Mouse (Mus musculus): Measurements from ENCODE around the gene Kcp. TPM values are rescaled to one million over a fixed set of nuclear protein-coding genes. Genes with fewer than 3 reads are reported as not detected.

Gene Kcp
- not detected for total RNA-seq (2023)

DNA sequence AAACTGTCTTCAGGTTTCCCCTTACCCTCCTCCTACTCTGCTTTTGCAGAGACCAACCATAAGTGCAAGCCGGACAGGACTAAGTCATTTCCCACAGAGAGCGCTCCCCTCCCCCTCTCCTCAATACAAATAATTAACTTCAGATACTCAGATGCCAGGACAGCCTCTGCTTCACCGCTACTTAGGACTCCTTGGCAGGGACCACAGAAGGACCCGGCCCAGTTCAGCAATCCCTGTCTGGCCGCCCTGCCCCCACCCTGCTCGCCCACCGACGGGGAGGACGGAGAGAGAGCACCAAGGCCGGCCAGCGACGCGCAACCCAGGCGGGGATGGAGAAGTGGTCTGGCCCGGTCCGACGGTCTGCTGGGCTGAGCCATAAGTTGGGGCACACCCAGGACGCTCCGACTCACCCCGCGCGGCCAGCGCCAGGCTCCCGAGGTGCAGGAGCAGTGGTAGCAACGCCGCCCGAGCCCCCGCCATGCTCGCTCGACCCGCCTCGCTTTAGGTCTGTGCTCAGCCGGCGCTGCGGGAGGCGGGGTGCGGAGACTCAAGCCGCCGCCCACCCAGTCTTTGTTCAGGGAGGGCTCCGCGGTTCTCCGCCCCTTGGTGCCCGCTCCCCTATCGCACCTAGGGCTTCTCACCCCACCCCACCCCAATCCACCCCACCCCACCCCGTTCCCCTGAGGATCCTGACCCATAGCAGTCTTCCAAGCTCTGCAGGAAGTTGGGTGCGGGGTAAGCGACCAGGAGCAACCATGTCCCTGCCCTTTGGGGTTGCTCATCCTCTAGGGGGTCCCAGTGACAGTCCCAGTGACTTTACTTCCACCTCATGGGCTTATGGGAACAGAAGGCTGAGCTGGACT is at the start of gene Kcp:
Gene Kcp (minus strand): TSS at position 506 of the 863 bp plus-strand sequence.

GRCm38 (mm10) chr6:29526281-29527251 is 18.8 kb upstream of the Kcp start, which contains the start of gene Irf5:
Gene Irf5, plus strand, starts transcription at chr6:29526625.

GRCm38 (mm10) chr6:29471137-29471536 is 36.6 kb downstream of the Kcp start, which contains the start of gene Atp6v1fnb:
Gene Atp6v1fnb, plus strand, starts transcription at chr6:29471437.

DNA sequence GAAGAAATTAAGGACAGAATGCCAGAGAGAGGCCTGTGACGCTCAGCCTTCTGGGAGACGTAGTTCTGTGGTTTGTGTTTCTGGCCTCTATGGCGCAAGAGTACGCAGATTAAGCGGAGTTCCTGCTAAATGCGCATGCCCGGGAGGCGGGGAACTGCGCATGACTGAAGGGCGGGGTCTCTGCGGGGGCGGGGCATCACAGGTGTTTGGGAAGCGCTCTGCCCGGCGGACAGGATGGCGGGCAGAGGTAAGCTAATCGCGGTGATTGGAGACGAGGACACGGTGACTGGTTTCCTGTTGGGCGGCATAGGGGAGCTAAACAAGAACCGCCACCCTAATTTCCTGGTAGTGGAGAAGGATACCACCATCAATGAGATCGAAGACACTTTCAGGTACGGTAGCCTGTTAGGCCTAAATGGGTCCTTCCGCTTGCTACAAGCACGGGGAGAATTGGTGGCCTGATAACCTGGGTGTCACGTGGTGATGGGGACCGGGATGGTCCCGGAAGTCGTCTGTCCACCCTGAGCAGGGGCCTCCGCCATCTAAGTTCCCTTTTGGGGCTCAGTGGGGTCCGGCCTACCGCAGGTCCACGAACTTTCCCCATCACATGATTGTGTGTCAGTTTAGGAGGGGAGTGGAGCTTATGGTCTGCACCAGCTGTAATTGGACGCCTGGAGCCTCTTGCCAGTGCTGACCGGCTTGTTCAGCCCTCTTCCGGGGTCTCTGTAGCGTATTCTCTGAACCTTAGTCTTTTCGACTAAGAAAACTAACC is 40.0 kb downstream of the Kcp start, which contains the start of gene Atp6v1f:
Gene Atp6v1f (plus strand): TSS at position 136 of the 772 bp plus-strand sequence.

DNA sequence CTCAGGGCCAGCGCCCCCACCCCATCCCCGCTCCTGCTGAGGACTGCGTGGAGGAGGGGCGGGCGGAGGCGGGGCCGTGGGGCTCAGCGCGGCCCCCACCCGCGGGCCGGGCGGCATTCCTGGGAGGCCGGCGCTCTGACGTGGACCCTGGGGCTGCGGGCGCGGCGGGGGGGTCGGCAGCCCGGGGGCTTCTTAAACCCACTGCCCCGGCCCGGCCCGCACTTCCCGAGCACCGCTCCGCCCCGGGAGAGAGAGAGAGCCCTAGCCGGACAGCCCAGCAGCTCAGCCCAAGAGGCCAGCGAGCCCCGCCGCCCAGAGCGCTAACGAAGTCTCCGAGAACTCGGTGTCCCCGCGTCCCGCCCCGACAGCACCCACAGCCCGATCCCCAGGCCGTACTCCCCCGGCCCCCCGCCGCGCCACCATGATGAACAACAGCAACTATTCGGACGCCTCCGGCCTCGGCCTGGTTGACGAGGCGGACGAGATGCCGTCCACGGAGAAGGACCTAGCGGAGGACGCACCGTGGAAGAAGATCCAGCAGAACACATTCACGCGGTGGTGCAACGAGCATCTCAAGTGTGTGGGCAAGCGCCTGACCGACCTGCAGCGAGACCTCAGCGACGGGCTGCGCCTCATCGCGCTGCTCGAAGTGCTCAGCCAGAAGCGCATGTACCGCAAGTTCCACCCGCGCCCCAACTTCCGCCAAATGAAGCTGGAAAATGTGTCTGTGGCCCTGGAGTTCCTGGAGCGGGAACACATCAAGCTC is 74.5 kb downstream of the Kcp start, which contains the start of gene Flnc:
Gene Flnc (plus strand): TSS at position 219 of the 766 bp plus-strand sequence.

Other genes with a start within 250 kb of the Kcp start
- 17.2 TPM for gene Hilpda, start 235.5 kb downstream of the Kcp start, total RNA-seq (2023)
- gene Fam71f2, start 228.4 kb downstream of the Kcp start, total RNA-seq (2023), result 0.98 TPM
- not detected for gene Fam71f1, start 188.8 kb downstream of the Kcp start, total RNA-seq (2023)
- gene Calu, start 159.9 kb downstream of the Kcp start, total RNA-seq (2023), result 54.5 TPM
- not detected for gene Opn1sw, start 119.5 kb downstream of the Kcp start, total RNA-seq (2023)
- gene Ccdc136, start 111.6 kb downstream of the Kcp start, total RNA-seq (2023), result not detected
- gene Flnc, start 74.7 kb downstream of the Kcp start, total RNA-seq (2023), result 0.06 TPM
- 154 TPM for gene Atp6v1f, start 40.2 kb downstream of the Kcp start, total RNA-seq (2023)
- gene Atp6v1fnb, start 36.5 kb downstream of the Kcp start, total RNA-seq (2023), result 8.5 TPM
- 16.3 TPM for gene Irf5, start 18.7 kb upstream of the Kcp start, total RNA-seq (2023)
- gene Tnpo3, start 101.9 kb upstream of the Kcp start, total RNA-seq (2023), result 97.9 TPM
- 0.77 TPM for gene Tspan33, start 186.3 kb upstream of the Kcp start, total RNA-seq (2023)
- gene Smo, start 227.6 kb upstream of the Kcp start, total RNA-seq (2023), result 0.55 TPM